ENCODE assay signal across 8 mouse cellular contexts in the genomic region with DNA sequence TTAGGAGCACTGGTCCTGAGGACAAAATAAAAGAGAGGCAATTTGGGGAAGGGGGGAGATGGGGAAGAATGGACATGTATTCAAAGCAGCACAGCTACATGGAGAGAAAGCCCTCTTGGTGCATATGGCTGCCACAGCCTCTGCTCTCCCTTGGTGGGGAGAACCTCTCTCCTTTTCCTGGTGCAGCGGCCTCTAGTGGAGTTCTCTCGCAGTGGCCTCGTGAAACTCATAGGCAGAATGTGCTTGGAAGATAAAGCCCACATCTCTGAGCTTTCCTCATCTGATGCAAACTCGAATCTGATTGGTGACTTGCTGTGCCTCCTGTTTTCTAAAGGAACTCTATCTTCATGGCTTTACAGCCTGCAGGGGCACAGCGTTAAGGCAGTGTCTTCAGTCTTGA. TPM values are rescaled to one million over a fixed set of nuclear protein-coding genes. Genes with fewer than 3 reads are reported as not detected.
DNase-seq lines count a peak whose midpoint lies in the region; ATAC-seq and TF ChIP-seq lines count a peak whose summit lies in the region.

No protein-coding gene starts in this region.

- DNase-seq in kidney, adult 18-20 months: peak; percentile 60
- peak; percentile 87 for DNase-seq in ZHBTc4 (ENCODE audit: low read depth, low spot score)
- DNase-seq in embryo, embryonic 11.5 days (ENCODE audit: low read depth, low spot score): peak; percentile 26
- peak; percentile 57 for DNase-seq in kidney, adult 9 months
- peak; percentile 13 for DNase-seq in liver, adult 2 months (ENCODE audit: extremely low read depth, low read depth, low spot score)
- DNase-seq in retina, postnatal 1 day: peak; percentile 72
- DNase-seq in urinary bladder, postnatal 14 days (ENCODE audit: low spot score): peak; percentile 67

- no peaks in the 10 kb centered on the region for H3K4me1 ChIP-seq in kidney, embryonic 16.5 days (ENCODE audit: insufficient read depth, low read length)
- no peaks in the 10 kb centered on the region for H3K4me1 ChIP-seq in liver, adult 2 months (ENCODE audit: control insufficient read depth, insufficient read depth, low read length)

- no peak overlapping the region for H3K4me3 ChIP-seq in kidney, embryonic 16.5 days (ENCODE audit: low read length)
- no peak overlapping the region for H3K4me3 ChIP-seq in liver, adult 2 months (ENCODE audit: insufficient read depth, low read depth, low read length)

- no peaks in the 10 kb centered on the region for H3K36me3 ChIP-seq in kidney, embryonic 16.5 days (ENCODE audit: insufficient read depth, low read length)
- H3K36me3 ChIP-seq in liver, adult 2 months (ENCODE audit: control insufficient read depth, insufficient read depth, low read length): no peaks in the 10 kb centered on the region

- H3K79me2 ChIP-seq in liver, adult 2 months (ENCODE audit: control insufficient read depth, insufficient read depth, low read length): no peaks in the 10 kb centered on the region

- no peaks in the 10 kb centered on the region for H3K9me3 ChIP-seq in kidney, embryonic 16.5 days (ENCODE audit: low read length)

- TF ChIP-seq CTCF in liver, adult 2 months (IDR thresholded peaks at IDR 0.05; ENCODE audit: low read depth, low read length): peak; percentile 84

- no peak for ATAC-seq in kidney, embryonic 16.5 days (ENCODE audit: low FRiP score, low TSS enrichment)

- WGBS in kidney, embryonic 16.5 days: 4% methylated on average over 5 of the region's 5 CpGs
- under 1% methylated on average over 5 of the region's 5 CpGs for WGBS in liver, adult 2 months

- no peak for TF ChIP-seq POLR2A in liver, adult 2 months (IDR thresholded peaks at IDR 0.05; ENCODE audit: extremely low read depth, insufficient read depth, low read length)

- H3K27ac ChIP-seq in kidney, embryonic 16.5 days (ENCODE audit: low read length): no peak overlapping the region
- no peak overlapping the region for H3K27ac ChIP-seq in liver, adult 2 months (replicated peaks; ENCODE audit: insufficient read depth, low read depth, low read length)

- H3K9ac ChIP-seq in kidney, embryonic 16.5 days (replicated peaks; ENCODE audit: low read length): no peak overlapping the region
- H3K9ac ChIP-seq in liver, adult 2 months (ENCODE audit: low read depth, low read length): no peak overlapping the region

- H3K27me3 ChIP-seq in kidney, embryonic 16.5 days (ENCODE audit: insufficient read depth, low read length): no peaks in the 10 kb centered on the region
- no peaks in the 10 kb centered on the region for H3K27me3 ChIP-seq in liver, adult 2 months (ENCODE audit: control insufficient read depth, insufficient read depth, low read length)

- no peak overlapping the region for H3K4me2 ChIP-seq in kidney, embryonic 16.5 days (replicated peaks; ENCODE audit: low read depth, low read length)

RNA-seq across cellular contexts. Expression of a gene that starts 19.1 kb away (rescaled TPM):
- polyA plus RNA-seq in kidney, embryonic 16.5 days (2015; fragmentation: Nextera tagmentation; extraction: Ambion mirVana): 324 and 341 TPM in 2 replicates
- total RNA-seq in liver, adult 2 months (2014; rRNA removed): 118 and 144 TPM in 2 replicates
- polyA plus RNA-seq in liver, adult 2 months (2012; rRNA removed): 155 and 157 TPM in 2 replicates

RNA-seq across cellular contexts. Expression of a gene that starts 19.6 kb away (rescaled TPM):
- polyA plus RNA-seq in kidney, embryonic 16.5 days (2015; fragmentation: Nextera tagmentation; extraction: Ambion mirVana): 0.36 and 0.58 TPM in 2 replicates
- under 0.01 TPM in 1 of 2 replicates, not detected in the other for total RNA-seq in liver, adult 2 months (2014; rRNA removed)
- polyA plus RNA-seq in liver, adult 2 months (2012; rRNA removed): 0.02 and 0.05 TPM in 2 replicates

RNA-seq across cellular contexts. Expression of a gene that starts 55.4 kb away (rescaled TPM):
- polyA plus RNA-seq in kidney, embryonic 16.5 days (2015; fragmentation: Nextera tagmentation; extraction: Ambion mirVana): 22.3 and 23.5 TPM in 2 replicates
- 2.3 and 3.0 TPM in 2 replicates for total RNA-seq in liver, adult 2 months (2014; rRNA removed)
- 0.62 and 0.77 TPM in 2 replicates for polyA plus RNA-seq in liver, adult 2 months (2012; rRNA removed)

Comparison
In these comparisons a context has a peak if more than half of its experiments do, and no peak if none do; other contexts are left out.
1. DNase-seq: peak in every context shown above with its lines; median percentile 87 in ZHBTc4; 72 in retina, postnatal 1 day; 67 in urinary bladder, postnatal 14 days; 60 in kidney, adult 18-20 months; 57 in kidney, adult 9 months; 26 in embryo, embryonic 11.5 days; 13 in liver, adult 2 months.
2. RNA of a gene that starts 55.4 kb away (polyA plus RNA-seq): 22.3 to 23.5 TPM in kidney, embryonic 16.5 days; 0.62 to 0.77 TPM in liver, adult 2 months; every median in the first group is over 10 times any median in the second.